Mouse (Mus musculus) erythroblast, embryonic 14.5 days (primary cell): Measurements from ENCODE around the gene Trim21. TPM values are rescaled to one million over a fixed set of nuclear protein-coding genes. Genes with fewer than 3 reads are reported as not detected.

ENCODE experiments used
- H3K27me3 ChIP-seq: 2 replicates; pipeline ENCODE4 v1.6.1; 2012; ENCODE audit warnings: inconsistent platforms; ENCODE audit not compliant: control insufficient read depth
- H3K36me3 ChIP-seq: 2 replicates; pipeline ENCODE4 v1.6.1; 2012; ENCODE audit warnings: mild to moderate bottlenecking, inconsistent platforms; ENCODE audit not compliant: control insufficient read depth
- H3K4me1 ChIP-seq: 2 replicates; pipeline ENCODE4 v1.6.1; 2012; ENCODE audit warnings: inconsistent platforms; ENCODE audit not compliant: control insufficient read depth
- H3K4me3 ChIP-seq: replicated peaks from 2 replicates; pipeline ENCODE3; 2012; ENCODE audit warnings: moderate library complexity, mild to moderate bottlenecking, inconsistent platforms
- H3K9me3 ChIP-seq: 2 replicates; pipeline ENCODE4 v1.6.1; 2012; ENCODE audit warnings: low read length, inconsistent platforms, mixed read lengths; ENCODE audit not compliant: control insufficient read depth
- GATA1 ChIP-seq: IDR thresholded peaks from 2 replicates; pipeline ENCODE4 v1.6.1; 2012; ENCODE audit warnings: low read length, inconsistent platforms, mixed read lengths
- TAL1 ChIP-seq: IDR thresholded peaks from 3 replicates; pipeline ENCODE4 v1.6.1; 2012; ENCODE audit warnings: low read length, inconsistent platforms, mixed read lengths
- polyA plus RNA-seq: library from polyadenylated mRNA; stranded (reverse); fragments of >175 nt; gene quantifications from 2 replicates; pipeline ENCODE4 v1.2.3, GENCODE M21; 2012

Trim21 gene
- polyA plus RNA-seq, result 0.09 and 0.26 TPM in 2 replicates

DNA sequence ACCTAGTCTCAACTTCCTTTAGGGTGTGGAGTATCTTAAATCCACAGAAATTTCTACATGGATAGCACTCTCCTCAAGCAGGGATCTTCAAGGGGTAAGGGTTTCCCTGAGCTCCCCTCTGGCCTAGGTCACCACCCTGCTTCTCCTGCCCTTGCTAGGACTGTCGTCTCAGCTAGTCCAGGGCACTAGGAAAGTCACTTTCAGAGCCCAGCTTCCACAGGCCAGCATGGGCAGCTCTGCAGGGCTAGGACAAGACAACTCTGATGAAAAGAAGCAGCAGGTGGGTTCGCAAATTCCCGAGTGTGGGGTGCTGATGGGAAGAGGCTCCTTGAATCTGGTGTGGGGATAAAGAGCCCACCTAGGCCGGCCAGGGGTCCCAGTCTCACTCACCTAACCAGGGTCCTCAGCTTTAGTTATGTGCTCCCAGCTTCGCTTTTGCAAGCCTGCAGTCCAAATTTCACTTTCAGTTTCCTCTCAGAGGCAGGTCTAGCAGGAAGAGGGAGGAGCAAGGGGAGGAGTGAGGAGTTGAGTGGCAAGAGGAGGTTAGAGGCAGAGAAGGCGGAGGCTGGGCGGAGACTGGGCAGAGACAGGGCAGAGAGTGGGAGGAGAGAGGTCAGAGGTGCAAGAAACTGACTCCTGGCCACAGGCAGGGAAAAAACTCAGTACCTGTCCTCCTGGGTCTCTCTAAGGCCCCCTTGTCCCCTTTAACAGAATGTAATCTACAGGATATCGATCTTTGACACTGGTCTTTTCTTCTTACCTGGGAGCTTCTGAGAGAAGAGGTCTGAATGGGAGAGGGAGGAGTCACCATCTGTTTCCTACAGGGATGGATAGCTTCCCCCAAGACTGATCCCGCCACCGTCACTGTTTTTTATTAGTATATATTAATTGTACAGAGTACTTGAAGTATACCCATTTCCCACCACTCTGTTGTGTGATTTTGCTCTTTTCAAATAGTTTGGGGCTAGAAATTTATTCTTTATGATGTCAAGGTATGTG lies at the start of gene Trim21:
TSS of gene Trim21 (minus strand) at position 488 of the 999 bp plus-strand sequence.
- Histone ChIP-seq H3K9me3 (no peaks in the 10 kb centered on the region), H3K4me1 (peaks cover 20% of the 10 kb centered on the region), H3K36me3 (no peaks in the 10 kb centered on the region; the same call in none of the 2 replicates), H3K4me3 (peak within 1 kb of the TSS; percentile 82), H3K27me3 (no peaks in the 10 kb centered on the region)
- TF ChIP-seq GATA1, result no peak
- no peak for TF ChIP-seq TAL1

DNA sequence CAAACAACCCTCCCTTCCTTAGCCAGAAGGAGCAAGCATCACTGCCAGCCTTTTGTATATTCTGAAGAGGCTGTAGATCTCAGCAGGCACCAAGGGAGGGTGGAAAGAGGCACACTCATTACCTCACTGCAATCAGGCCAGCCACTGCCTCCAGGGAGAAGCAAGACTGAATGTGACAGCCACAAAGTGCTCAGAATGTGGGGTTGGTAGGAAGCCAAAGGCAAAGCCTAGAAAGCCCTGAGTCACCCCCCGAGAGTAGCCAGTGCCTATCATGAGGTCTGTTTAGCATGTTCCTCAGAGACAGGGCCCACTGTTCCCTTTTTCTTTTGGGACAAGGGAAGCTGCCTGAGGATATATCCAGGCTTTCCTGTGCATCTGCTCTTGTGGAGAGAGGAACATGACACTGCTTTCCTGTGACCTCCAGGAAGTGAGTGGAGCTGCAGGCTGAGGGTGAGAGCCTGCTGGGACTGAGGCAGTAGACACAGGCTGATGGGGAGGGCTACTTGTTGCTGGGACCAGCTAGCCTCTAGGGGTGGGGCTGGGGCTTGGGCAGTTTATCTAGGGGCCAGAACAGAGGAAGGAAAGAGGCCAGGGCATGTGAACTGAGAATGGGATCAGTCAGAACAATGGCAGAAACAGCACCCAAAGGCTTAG lies 32.2 kb upstream of the Trim21 start, which contains the start of gene Olfr552:
TSS of gene Olfr552 (plus strand) at position 393 of the 654 bp plus-strand sequence.
- Histone ChIP-seq H3K9me3 (no peaks in the 10 kb centered on the region), H3K4me3 (no peak within 1 kb of the TSS), H3K4me1 (no peaks in the 10 kb centered on the region), H3K36me3 (no peaks in the 10 kb centered on the region), H3K27me3 (no peaks in the 10 kb centered on the region)
- no peak for TF ChIP-seq TAL1
- no peak for TF ChIP-seq GATA1

DNA sequence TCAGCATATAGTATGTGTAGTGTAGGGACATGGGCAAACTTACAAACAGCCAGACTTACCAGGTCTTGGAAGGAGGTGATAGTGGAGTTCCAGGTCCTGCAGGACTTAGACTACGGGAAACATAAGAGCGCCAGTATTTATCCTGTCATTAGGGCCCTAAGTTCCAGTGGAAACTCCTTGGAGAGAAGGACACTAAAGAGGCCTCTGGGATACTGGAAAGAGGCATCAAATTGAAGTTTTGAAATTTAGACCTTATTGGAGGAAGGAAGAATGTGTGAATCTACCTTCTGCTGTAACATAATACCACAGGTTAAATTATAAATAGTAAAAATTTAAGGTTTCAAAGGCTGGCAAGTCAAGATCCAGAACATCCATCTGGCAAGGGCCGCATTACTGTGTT lies 26.5 kb upstream of the Trim21 start, which contains the start of gene Olfr551:
TSS of gene Olfr551 (minus strand) at position 101 of the 400 bp plus-strand sequence.
- TF ChIP-seq GATA1 (no peak), TAL1 (no peak)
- Histone ChIP-seq H3K36me3 (no peaks in the 10 kb centered on the region), H3K27me3 (no peaks in the 10 kb centered on the region), H3K9me3 (no peaks in the 10 kb centered on the region), H3K4me3 (no peak within 1 kb of the TSS), H3K4me1 (no peaks in the 10 kb centered on the region)

DNA sequence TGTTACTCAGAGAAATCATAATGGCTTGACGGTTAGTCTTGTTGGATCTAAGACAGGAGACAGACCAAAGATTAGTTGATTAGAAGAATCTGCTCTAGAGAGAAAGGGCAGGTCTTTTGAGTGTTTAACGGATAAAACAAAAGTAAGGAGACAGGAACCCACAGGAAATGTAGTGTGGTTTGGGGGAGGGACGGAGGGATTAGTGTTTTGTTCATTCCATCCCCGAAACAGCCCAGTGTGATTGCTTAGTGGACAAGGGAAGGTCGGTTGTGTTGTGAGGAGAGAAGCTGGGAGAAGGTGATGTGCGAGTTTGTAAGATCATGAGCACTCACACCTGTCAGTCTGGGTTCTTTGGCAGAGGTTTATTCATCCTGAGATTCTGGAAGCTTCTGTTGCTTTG lies 10.7 kb upstream of the Trim21 start:
- Histone ChIP-seq H3K27me3 (no peaks in the 10 kb centered on the region), H3K36me3 (no peaks in the 10 kb centered on the region), H3K9me3 (no peaks in the 10 kb centered on the region), H3K4me3 (no peak overlapping the region), H3K4me1 (no peaks in the 10 kb centered on the region)
- TF ChIP-seq TAL1, result no peak
- no peak for TF ChIP-seq GATA1

DNA sequence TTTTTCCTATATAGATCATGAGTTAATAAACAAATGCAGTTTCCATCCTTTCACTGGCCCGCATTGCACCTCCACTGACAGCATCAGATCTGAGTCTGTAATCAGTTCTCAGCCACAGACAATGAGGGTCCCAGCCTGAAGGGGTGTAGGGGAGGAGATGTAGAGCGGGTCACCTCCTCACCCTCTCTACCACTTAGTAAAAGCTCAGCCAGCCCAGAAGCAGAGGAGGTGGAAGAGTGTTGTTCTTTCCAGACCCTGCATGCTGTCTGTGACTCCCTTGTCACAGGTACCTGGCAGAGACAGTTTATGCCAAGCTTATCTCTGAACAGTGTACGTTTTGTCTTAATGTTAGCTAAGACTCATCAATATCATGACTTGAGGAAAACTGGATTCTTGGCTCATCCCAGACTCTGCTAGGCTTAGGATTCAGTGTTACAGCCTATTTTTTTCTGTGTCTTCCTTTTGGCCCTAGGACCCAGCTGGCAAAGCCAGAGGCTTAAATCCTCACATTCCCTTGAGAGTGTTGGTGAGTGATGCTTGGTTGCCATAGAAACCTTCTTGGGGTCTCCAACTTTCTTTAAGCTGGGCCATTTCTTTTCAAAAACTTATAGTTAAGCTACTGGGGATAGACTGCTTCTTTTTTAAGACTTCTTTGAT lies 8.0 kb upstream of the Trim21 start:
- Histone ChIP-seq H3K27me3 (no peaks in the 10 kb centered on the region), H3K36me3 (no peaks in the 10 kb centered on the region), H3K4me3 (no peak overlapping the region), H3K9me3 (no peaks in the 10 kb centered on the region), H3K4me1 (no peaks in the 10 kb centered on the region)
- TF ChIP-seq GATA1, result no peak
- TF ChIP-seq TAL1, result no peak

DNA sequence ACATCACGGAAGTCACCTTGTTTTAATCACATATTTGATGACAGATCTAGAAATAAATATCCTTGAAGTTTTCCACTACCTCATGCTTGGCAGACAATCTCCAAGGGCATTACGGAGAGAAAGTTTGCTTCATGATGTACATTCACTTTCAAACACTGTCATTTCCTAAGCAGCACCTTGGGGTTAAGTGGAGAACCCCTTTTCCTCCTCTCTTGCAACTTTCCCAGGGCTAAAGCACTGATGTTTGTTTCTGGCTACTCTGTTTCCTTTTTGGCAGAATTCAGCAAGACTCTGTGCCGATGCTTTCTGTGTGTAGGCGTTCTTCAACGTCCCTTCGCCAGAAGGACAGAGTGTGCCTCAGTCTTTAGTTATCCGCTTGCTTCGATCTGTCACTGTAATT lies 5.9 kb upstream of the Trim21 start, which contains the start of gene Olfr550:
TSS of gene Olfr550 (plus strand) at position 301 of the 400 bp plus-strand sequence.
- TF ChIP-seq GATA1, result no peak
- no peak for TF ChIP-seq TAL1
- Histone ChIP-seq H3K27me3 (no peaks in the 10 kb centered on the region), H3K9me3 (no peaks in the 10 kb centered on the region), H3K4me1 (no peaks in the 10 kb centered on the region), H3K36me3 (no peaks in the 10 kb centered on the region), H3K4me3 (no peak within 1 kb of the TSS)

DNA sequence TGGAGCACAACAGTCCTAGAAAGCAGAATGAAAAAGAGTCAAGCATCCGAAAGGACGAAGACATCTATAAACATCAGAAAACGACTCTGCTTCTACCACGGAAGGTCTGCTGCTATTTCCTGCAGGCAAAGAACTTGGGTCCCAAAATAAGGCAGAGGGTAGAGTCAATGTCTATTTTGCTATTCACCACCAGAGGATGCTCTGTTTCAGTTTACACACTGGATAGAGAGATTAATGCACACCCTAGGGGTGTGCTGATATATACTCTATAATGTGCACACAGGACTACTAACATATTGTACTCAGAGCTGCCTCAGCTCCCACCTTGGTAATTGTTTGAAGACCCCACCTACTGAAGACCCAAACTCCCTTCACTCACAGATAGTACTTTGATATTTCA lies 933 bp upstream of the Trim21 start:
- Histone ChIP-seq H3K9me3 (no peaks in the 10 kb centered on the region), H3K4me3 (no peak overlapping the region), H3K27me3 (no peaks in the 10 kb centered on the region), H3K4me1 (peaks cover 20% of the 10 kb centered on the region), H3K36me3 (no peaks in the 10 kb centered on the region; the same call in none of the 2 replicates)
- no peak for TF ChIP-seq GATA1
- TF ChIP-seq TAL1, result no peak

DNA sequence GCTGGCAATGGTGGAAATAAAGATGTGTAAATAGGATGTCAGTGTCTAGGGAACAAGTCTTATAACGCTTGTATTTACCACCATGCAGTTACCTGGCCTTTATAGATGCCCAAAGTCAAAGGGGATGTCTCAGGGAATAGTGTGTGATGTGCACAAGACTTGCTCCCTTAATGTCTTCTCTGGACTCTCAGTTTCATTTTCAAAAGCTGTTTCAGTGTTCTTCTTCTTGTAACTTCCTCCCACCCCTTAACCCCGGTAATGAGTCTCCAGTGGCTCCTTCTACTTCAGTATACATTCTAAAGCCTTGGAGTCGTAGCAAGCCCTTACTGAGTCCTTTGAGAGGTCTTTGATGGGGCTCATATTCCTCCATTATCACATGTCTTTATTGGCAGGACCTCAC lies 12.0 kb downstream of the Trim21 start:
- H3K4me1 ChIP-seq, result no peaks in the 10 kb centered on the region
- no peaks in the 10 kb centered on the region for H3K9me3 ChIP-seq
- H3K27me3 ChIP-seq, result no peaks in the 10 kb centered on the region
- H3K4me3 ChIP-seq, result no peak overlapping the region
- no peaks in the 10 kb centered on the region for H3K36me3 ChIP-seq
- TF ChIP-seq GATA1, result no peak
- TF ChIP-seq TAL1, result no peak
